Mouse (Mus musculus): ENCODE measurements around the gene S100b. TPM values are rescaled to one million over a fixed set of nuclear protein-coding genes. Genes with fewer than 3 reads are reported as not detected.

S100b gene
- 0.06 TPM in 1 of 2 replicates, not detected in the other for polyA plus RNA-seq (2012; rRNA removed)
- polyA plus RNA-seq (2014; fragmentation: Nextera tagmentation; extraction: Ambion mirVana) = not detected in 2 replicates

GRCm38 (mm10) chr10:76253536-76253935 is at the start of gene S100b:
S100b (plus strand) TSS chr10:76253853.
- no peak for TF ChIP-seq CTCF (IDR thresholded peaks at IDR 0.05; ENCODE audit: low read depth)
- TF ChIP-seq EP300 (IDR thresholded peaks at IDR 0.05; ENCODE audit: low read depth) = no peak
- Histone ChIP-seq H3K27me3 (ENCODE audit: control insufficient read depth, insufficient read depth, low read length) (no peaks in the 10 kb centered on the region), H3K9me3 (ENCODE audit: control insufficient read depth, low read length) (no peaks in the 10 kb centered on the region), H3K36me3 (replicated peaks; ENCODE audit: control insufficient read depth, insufficient read depth, low read depth) (no peaks in the 10 kb centered on the region), H3K4me2 (ENCODE audit: low read depth) (no peak within 1 kb of the TSS), H3K27ac (no peak within 1 kb of the TSS), H3K9ac (replicated peaks) (no peak within 1 kb of the TSS), H3K4me3 (ENCODE audit: insufficient read depth in 1 of 2, low read depth in 2 of 2, low read length in 2 of 2) (no peak within 1 kb of the TSS), H3K4me1 (replicated peaks; ENCODE audit: control insufficient read depth in 2 of 2, insufficient read depth in 2 of 2, low read length in 1 of 2) (no peaks in the 10 kb centered on the region)
- DNase-seq (ENCODE audit: low read depth in 3 of 3, low spot score in 3 of 3) = no peak
- 52% methylated on average over 4 of the region's 4 CpGs for WGBS (ENCODE audit: insufficient replicate concordance)
- ATAC-seq (ENCODE audit: insufficient read depth) = no peak

GRCm38 (mm10) chr10:76207262-76207796 is 46.3 kb upstream of the S100b start:
- Histone ChIP-seq H3K4me1 (replicated peaks; ENCODE audit: control insufficient read depth in 2 of 2, insufficient read depth in 2 of 2, low read length in 1 of 2) (no peaks in the 10 kb centered on the region), H3K4me2 (ENCODE audit: low read depth) (no peak overlapping the region), H3K27me3 (ENCODE audit: control insufficient read depth, insufficient read depth, low read length) (no peaks in the 10 kb centered on the region), H3K36me3 (replicated peaks; ENCODE audit: control insufficient read depth, insufficient read depth, low read depth) (no peaks in the 10 kb centered on the region), H3K9me3 (ENCODE audit: control insufficient read depth, low read length) (no peaks in the 10 kb centered on the region), H3K27ac (no peak overlapping the region), H3K4me3 (ENCODE audit: insufficient read depth in 1 of 2, low read depth in 2 of 2, low read length in 2 of 2) (no peak overlapping the region), H3K9ac (replicated peaks) (no peak overlapping the region)
- ATAC-seq (ENCODE audit: insufficient read depth) (no peak), DNase-seq (ENCODE audit: low read depth in 3 of 3, low spot score in 3 of 3) (no peak)
- no peak for TF ChIP-seq CTCF (IDR thresholded peaks at IDR 0.05; ENCODE audit: low read depth)
- TF ChIP-seq EP300 (IDR thresholded peaks at IDR 0.05; ENCODE audit: low read depth) = no peak
- 76% methylated on average over 13 of the region's 13 CpGs for WGBS (ENCODE audit: insufficient replicate concordance)

GRCm38 (mm10) chr10:76209241-76209640 is 44.4 kb upstream of the S100b start:
- H3K27me3 ChIP-seq (ENCODE audit: control insufficient read depth, insufficient read depth, low read length) = no peaks in the 10 kb centered on the region
- H3K36me3 ChIP-seq (replicated peaks; ENCODE audit: control insufficient read depth, insufficient read depth, low read depth) = no peaks in the 10 kb centered on the region
- H3K4me3 ChIP-seq (ENCODE audit: insufficient read depth in 1 of 2, low read depth in 2 of 2, low read length in 2 of 2) = no peak overlapping the region
- no peak for ATAC-seq (ENCODE audit: insufficient read depth)
- H3K4me2 ChIP-seq (ENCODE audit: low read depth) = no peak overlapping the region
- no peaks in the 10 kb centered on the region for H3K4me1 ChIP-seq (replicated peaks; ENCODE audit: control insufficient read depth in 2 of 2, insufficient read depth in 2 of 2, low read length in 1 of 2)
- 71% methylated on average over 8 of the region's 8 CpGs for whole genome bisulfite sequencing (ENCODE audit: insufficient replicate concordance)
- no peak overlapping the region for H3K9ac ChIP-seq (replicated peaks)
- DNase-seq (ENCODE audit: low read depth in 3 of 3, low spot score in 3 of 3) = no peak
- no peaks in the 10 kb centered on the region for H3K9me3 ChIP-seq (ENCODE audit: control insufficient read depth, low read length)
- no peak overlapping the region for H3K27ac ChIP-seq
- no peak for TF ChIP-seq EP300 (IDR thresholded peaks at IDR 0.05; ENCODE audit: low read depth)
- no peak for TF ChIP-seq CTCF (IDR thresholded peaks at IDR 0.05; ENCODE audit: low read depth)

- ATAC-seq (ENCODE audit: insufficient read depth) = no peak
- WGBS (ENCODE audit: insufficient replicate concordance) = 87% methylated on average over 7 of the region's 7 CpGs
Observed at GRCm38 (mm10) chr10:76210806-76211205, 42.8 kb upstream of the S100b start.

GRCm38 (mm10) chr10:76212121-76212520 is 41.5 kb upstream of the S100b start:
- no peaks in the 10 kb centered on the region for H3K4me1 ChIP-seq (replicated peaks; ENCODE audit: control insufficient read depth in 2 of 2, insufficient read depth in 2 of 2, low read length in 1 of 2)
- H3K9ac ChIP-seq (replicated peaks) = no peak overlapping the region
- 63% methylated on average over 6 of the region's 6 CpGs for WGBS (ENCODE audit: insufficient replicate concordance)
- no peaks in the 10 kb centered on the region for H3K9me3 ChIP-seq (ENCODE audit: control insufficient read depth, low read length)
- no peak overlapping the region for H3K4me3 ChIP-seq (ENCODE audit: insufficient read depth in 1 of 2, low read depth in 2 of 2, low read length in 2 of 2)
- no peak for DNase-seq (ENCODE audit: low read depth in 3 of 3, low spot score in 3 of 3)
- H3K27me3 ChIP-seq (ENCODE audit: control insufficient read depth, insufficient read depth, low read length) = no peaks in the 10 kb centered on the region
- TF ChIP-seq EP300 (IDR thresholded peaks at IDR 0.05; ENCODE audit: low read depth) (no peak), CTCF (IDR thresholded peaks at IDR 0.05; ENCODE audit: low read depth) (no peak)
- ATAC-seq (ENCODE audit: insufficient read depth) = no peak
- H3K4me2 ChIP-seq (ENCODE audit: low read depth) = no peak overlapping the region
- no peak overlapping the region for H3K27ac ChIP-seq
- H3K36me3 ChIP-seq (replicated peaks; ENCODE audit: control insufficient read depth, insufficient read depth, low read depth) = no peaks in the 10 kb centered on the region

More at GRCm38 (mm10) chr10:76210806-76211205, 42.8 kb upstream of the S100b start:
- TF ChIP-seq CTCF (IDR thresholded peaks at IDR 0.05; ENCODE audit: low read depth) (no peak), EP300 (IDR thresholded peaks at IDR 0.05; ENCODE audit: low read depth) (no peak)
- Histone ChIP-seq H3K9ac (replicated peaks) (no peak overlapping the region), H3K4me2 (ENCODE audit: low read depth) (no peak overlapping the region), H3K4me3 (ENCODE audit: insufficient read depth in 1 of 2, low read depth in 2 of 2, low read length in 2 of 2) (no peak overlapping the region), H3K27me3 (ENCODE audit: control insufficient read depth, insufficient read depth, low read length) (no peaks in the 10 kb centered on the region), H3K36me3 (replicated peaks; ENCODE audit: control insufficient read depth, insufficient read depth, low read depth) (no peaks in the 10 kb centered on the region), H3K27ac (no peak overlapping the region), H3K4me1 (replicated peaks; ENCODE audit: control insufficient read depth in 2 of 2, insufficient read depth in 2 of 2, low read length in 1 of 2) (no peaks in the 10 kb centered on the region), H3K9me3 (ENCODE audit: control insufficient read depth, low read length) (no peaks in the 10 kb centered on the region)
- DNase-seq (ENCODE audit: low read depth in 3 of 3, low spot score in 3 of 3) = no peak
